Mouse (Mus musculus) liver (tissue): ENCODE results near the gene Eef1e1.
"Not testable (repeated sequence)": the region's sequence is repeated elsewhere in the genome, so short reads cannot be mapped to it uniquely, and the experiment has no call there.

Experiments used
- DNase-seq: peaks from one replicate; pipeline ENCODE4 v3.0.0-alpha.2; 2020; ENCODE audit warnings: mixed read lengths

Eef1e1 gene

DNA sequence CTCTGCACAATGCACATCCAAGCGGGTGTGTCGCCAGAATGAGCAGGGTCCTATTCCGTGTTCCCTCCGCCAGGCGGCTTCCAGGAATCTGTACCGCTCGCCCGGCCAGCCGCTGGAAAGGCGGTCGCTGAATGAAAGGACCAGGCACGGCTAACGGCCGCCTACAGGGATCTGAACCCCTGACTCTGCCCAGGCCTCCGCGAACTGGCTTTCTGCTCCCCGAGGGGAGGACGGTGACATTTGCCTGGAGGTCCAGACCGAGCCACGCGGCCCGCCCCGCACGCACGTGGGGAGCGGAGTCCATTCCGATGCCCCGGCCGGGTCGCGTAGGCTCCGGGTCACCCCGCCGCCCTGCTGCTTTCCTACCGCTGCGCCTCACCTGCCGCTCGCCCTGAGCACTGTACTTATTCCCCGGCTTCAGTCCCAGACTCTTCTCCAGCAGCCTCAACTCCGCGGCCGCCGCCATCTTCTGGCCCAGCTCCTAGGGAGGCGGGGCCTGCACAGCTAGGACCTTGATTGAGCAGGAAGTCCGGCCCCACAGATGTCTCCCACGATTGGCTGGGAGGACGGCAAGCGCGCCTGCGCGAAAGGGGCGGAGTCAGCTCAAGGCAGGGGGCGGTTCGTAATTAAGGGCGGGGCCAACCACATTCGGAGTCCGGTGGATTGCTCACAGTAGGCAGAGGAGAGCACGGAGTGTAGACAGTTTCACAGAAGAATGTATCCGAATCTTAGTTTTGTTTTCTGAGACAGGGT lies at the start of gene Eef1e1:
Gene Eef1e1, minus strand, starts transcription at position 531 of the 753 bp plus-strand sequence.
- peak; percentile 98 for DNase-seq

DNA sequence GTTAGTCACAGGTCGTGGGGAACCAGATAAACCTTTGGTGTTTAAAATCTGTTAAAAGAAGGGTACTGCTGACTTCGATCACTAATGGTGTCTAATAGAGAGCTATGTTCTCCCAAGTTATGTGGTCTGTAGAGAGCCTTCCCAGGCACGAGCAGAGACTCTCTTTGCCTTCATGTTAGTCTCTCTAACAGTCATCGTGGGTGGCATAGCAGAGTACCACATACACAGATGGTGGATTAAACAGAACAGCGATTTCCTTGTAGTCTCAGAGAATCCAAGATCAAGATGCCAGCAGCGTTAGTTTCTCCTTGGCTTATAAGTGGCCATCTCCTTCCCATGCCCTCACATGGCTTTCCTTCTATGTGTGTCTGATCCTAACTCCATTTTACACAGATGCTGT lies 32.0 kb upstream of the Eef1e1 start:
- no peak for DNase-seq

DNA sequence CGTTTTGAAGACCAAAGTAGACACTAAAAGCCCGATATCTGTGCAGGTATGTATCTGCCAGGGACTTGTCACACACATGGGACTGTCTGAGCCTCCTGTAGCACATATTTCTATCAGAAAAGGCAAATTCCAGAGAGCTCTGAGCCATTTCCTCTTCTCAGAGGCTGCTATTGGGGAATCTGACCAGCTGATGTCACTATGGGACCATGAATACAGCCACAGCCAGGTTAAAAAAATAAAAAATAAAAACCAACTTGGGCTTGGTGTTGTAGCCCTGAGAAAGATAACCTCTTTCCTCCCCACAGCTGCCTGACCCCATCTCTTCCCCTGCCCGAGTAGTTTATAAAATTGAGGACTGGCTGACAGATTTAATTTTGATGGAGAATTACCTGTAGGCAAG lies 31.2 kb upstream of the Eef1e1 start:
- no peak for DNase-seq

DNA sequence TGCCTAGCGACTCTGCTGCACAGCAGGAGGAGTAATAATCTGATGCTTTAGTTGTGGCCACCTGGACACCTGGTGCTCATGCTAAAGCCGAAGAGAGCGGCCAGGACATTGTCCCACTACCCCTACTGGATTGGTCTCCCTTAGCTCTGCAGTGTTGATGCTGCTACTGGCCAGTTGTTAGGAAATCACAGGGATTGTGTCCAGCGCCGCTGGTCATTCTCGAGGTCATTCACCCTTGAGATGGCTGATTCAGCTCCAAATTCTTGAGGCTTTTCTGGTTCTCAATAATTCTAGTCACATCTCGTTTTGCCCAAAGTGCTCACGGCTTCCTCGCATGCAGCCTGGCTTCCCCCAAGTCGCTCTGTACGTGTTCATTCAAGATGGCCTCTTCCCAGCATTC lies 29.9 kb upstream of the Eef1e1 start:
- no peak for DNase-seq

DNA sequence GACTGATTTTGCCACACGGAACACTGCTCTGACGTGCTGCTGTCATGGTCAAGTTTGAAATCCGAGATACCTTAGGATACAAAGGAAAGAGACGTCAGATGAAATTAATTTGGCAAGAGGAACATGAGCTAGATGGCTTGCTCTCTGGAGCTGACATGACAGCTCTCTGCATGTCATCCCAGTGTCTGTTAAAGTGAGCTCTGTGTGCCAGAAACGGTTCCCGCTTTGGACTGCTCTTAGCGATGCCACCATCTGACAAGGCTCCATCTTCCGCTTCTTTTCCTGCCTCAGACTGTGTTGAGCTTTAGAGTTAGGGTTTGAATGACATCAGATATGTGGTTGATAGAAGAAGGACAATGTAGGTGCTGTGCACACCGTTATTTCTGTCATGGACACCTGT lies 13.5 kb upstream of the Eef1e1 start:
- DNase-seq, result no peak

DNA sequence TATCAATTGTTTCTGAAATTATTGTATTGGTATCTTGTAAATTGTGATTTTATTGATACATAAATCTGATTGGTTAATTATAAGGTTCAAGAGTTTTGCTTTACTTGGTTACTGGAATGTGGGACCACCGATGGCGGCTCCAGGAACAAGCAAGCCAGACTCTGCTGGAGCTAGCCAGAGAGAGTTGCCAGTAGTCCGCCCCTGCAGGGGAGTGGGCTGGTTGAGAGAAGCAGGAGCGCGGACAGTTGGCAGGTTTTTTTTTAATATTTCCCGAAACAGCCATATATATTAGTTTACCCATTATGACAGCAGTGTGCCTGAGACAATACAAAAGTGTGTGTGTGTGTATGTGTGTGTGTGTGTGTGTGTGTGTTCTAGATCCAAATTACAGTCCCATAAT lies 12.6 kb upstream of the Eef1e1 start:
- not testable (repeated sequence) for DNase-seq

DNA sequence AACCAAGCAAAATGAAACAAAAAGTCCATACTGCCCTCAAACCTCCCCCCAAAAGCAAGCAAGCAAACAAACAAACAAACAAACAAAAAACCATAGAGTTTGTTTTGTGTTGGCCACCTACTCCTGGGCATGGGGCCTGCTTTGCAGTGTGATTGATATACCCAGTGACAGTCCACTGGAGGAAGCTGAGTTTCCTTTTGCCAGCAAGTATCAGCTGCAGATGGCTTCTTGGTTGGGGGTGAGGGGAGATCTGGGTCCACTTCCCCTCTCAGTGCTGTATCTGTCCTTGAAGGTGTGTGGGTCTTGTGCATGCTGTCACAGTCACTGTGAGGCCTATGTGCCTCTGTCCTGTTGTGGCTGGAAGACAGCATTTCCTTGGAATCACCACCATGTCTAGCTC lies 11.2 kb upstream of the Eef1e1 start:
- DNase-seq, result no peak

DNA sequence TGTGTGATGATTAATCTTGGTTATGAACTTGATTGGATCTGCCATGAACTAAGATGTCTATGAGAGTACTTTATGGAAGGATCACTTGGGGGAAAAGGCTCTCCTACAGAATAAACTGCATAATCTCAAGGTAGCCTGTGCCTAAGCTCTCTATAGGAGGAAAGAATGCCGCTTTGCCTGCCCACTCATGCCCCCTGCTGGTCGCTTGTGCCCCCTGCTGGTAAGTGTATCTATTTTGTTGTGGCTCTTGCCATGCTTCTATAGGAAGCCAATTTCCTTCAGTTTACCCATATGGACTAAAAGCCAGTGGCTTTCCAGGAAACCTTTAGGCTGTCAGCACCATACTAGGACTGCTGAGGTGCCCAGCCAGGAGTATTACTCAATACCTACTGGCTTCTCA lies 9.7 kb upstream of the Eef1e1 start:
- DNase-seq, result peak; percentile 83

DNA sequence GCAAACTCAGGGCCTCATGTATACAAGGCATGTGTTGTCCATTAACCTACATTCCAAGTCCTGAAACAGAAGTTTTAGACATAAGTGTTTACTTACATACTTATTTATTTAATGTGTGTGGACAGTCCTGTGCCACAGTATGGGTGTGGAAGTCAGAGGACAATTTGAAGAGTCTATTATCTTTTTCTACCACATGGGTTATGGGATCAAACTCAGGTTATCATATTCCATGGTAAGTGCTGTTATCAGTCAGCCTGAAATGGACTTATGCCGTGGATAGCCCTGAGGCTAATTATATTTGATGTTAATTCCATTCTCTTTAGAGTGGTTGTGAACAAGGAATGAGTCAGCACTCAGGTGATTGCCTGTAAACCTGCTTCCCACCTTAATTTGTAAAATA lies 5.9 kb upstream of the Eef1e1 start:
- no peak for DNase-seq

DNA sequence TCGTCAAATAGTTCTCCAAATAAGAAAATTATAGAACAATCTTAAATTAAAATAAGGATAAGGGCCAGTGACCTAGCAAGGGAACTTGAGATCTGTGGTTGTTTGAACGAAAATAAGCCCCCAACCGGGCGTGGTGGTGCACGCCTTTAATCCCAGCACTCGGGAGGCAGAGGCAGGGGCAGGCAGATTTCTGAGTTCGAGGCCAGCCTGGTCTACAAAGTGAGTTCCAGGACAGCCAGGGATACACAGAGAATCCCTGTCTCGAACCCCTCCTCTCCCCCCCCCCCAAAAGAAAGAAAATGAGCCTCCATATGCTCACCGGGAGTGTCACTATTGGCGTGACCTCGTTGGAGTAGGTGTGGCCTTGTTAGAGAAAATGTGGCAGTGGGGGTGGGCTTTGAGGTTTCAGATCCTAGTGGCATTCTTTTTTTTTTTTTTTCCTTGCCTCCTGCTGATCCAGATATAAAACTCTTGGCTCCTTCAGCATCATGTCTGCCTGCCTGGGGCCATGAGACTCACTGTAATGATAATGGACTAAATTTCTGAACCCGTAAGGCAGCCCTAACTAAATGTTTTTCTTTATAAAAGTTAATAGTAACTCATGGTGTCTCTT lies 772 bp upstream of the Eef1e1 start:
- DNase-seq, result no peak

DNA sequence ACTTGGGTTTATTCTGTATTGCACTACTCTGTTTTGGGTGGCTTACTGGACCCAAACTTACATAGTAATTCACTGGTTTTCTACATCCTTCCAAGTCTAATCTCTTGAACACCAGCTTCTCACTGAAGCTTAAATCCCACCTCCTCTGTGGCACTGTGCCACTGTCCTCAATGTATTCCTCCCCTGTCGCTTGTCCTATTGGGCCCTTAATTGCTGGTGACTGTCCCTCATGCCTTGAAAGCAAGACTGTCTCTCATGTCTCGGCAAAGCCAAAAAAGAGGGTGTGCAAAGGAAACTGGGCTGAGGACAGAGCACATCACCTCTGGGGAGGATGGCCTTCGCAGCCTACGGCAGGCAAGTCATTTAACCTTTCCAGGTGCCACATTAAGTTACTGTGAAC lies 993 bp downstream of the Eef1e1 start:
- DNase-seq, result no peak

DNA sequence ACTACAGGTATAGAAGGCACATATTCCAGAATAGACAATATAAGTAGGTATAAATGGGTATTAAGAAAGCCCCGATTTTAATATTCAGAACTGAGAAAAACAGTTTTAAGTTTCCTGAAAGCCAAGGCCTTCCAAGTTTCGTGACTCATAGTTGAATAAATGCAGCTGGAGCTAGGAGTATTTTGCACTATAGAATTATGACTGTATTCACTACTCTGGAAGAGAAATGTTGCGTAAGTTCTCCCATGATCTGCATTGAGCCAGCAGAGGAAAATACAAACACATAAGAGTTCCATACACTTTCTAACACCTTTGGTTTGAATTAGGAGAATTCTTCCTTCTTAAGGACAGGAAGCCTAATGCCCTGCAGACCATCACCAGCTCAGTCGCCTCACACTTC lies 8.6 kb downstream of the Eef1e1 start:
- DNase-seq, result no peak

DNA sequence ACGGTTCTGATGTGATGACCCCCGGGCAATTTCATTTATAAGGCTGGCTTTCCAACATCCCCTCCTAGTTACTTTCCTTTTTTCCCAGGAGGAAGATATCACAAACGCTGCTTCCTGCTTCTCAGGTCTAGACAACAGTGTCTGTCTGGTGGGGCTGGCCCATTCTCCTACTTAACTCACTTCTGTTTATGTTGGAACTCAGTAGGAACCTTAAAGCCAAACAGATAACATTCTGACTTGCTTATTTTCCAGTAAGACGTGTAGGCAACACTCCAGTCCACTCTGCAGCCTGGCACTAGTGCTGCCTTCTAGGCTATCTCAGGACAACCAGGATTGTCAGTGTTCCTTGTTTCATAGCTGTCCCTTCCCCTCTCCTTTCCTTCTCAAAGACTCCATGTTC lies 9.8 kb downstream of the Eef1e1 start:
- no peak for DNase-seq

DNA sequence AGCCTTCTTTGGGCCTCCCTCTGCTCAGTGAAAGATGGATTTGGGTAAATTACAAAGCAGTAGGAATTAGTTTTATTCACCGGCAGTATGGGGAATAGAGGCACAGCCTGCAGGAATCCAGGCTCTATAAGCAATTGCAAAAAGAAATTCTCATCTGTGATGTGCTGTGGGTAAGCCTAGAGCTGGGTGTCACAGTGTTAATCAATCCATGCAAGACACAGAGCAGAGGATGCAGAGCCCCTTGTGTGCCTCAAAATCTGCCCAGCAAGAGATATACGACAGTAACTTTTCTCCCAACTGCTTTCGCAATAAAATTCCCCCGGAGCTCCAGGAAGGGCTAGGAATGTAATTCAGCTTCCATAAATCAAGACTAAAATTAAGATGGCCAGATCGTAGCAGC lies 17.4 kb downstream of the Eef1e1 start:
- no peak for DNase-seq

DNA sequence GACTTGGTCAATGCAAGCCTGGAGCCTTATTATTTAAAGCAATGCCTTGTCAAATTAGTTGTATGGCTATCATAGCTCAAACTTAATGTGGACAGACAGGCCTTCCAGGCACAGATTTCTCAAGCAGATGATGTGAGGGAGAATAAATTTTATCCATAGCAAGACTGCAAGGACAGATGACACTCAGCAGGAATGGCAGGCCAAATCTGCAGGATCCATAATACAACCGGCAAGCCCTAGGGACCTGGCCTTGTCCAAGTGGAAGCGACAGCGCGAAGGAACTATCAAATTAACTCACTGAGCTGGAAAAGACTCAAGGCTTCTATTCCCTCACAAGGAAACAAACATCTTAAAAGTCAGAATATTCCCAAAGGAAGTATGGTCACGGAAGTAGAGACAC lies 17.9 kb downstream of the Eef1e1 start:
- no peak for DNase-seq

DNA sequence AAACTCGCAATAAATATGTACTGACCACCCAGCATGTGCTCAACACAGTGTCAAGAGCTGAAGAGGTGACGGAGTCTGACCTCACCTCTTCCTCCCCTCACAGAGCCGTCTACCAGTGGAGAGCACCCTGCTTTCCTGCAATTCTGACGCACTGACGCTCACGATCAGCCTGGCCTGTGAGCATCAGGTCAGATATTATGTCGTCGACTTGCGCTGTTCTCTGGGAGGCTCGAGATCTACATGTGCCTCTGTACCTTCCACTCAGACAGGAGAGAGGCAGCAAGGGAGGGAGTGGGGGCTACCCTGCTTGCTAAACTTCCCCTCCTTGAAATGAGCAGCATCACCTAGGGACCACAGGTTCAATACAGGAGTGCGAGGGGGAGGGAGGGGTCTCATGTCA lies 20.2 kb downstream of the Eef1e1 start:
- no peak for DNase-seq

DNA sequence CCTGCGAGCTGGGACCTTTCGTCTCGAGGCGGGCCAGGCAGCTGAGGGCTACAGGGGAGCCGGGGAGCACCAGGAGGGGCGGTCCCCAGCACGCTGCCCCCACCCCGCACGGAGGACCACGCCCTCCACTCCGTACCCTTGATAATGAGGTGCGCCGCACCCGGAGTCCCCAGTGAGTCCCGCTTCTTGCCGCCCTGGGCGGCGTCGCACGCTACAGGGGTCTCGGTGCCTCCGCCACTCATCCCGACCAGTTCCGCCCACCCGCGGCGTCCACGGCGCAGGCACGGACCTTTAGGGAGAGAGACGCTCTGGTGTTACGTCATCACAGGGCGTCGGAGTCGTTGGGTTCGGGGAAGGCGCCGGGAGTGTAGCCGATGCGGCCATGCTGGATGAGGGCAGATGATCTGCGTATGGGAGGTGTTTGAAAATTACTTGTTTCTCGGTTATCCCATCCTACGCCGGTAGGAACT lies 24.0 kb downstream of the Eef1e1 start, which contains the start of gene Bloc1s5:
Gene Bloc1s5, minus strand, starts transcription at position 310 of the 470 bp plus-strand sequence.
- DNase-seq, result peak; percentile 95

DNA sequence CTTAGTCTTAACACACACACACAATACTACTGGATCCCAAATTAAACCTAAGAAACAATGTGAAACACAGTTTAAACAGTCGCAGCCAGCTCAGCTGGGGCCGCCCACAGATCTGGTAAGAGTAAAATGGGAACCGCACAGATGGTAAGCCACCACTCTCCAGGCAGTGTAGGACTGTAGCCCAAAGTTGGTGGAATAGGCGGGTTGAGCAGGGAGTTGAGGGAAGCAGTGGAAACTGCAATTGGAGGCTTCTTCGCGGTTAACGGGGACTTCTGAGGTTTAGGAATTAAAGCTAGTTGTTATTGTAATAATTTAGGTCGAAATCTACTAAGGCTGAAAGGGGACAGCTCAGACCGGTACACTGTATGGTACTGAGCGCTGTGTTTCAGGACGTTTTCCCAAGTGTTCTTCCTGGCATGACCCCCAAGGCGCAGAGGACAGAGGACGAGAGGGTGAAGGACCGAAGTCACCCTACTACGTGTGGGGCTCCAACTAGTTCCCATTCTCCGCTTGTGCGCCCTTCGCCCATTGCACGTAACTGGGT lies 24.5 kb downstream of the Eef1e1 start:
- peak; percentile 52 for DNase-seq

DNA sequence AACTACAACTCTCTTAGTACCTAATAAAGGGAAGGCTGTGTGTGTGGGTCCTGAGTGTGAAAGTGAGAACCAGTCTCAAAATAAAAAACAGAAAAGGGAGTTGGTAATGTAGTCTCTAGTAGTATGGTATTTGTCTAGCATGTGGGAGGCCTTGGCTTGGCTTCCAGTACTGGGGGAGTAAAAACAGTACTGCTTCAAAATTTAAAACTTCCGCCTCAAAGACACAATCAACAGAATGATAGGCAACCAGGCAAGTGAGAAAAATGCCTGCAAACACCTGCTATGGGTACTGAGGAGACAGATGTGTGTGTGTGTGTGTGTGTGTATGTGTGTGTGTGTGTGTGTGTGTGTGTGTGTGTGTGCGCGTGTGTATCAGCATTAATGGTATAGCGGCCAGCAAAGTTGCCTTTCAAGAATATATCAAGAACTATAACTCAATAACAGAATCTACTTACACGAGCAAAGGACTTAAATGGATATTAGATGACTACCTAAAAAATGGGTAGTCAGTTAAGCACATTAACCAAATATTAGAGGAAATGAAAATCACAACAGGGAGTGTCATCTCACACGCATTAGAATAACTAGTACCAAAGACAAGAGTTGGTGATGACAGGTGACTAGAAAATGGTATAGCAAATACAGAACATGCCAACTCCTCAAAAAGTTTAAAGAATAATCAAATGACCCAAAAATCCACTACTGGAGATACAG lies 25.4 kb downstream of the Eef1e1 start:
- no peak for DNase-seq

DNA sequence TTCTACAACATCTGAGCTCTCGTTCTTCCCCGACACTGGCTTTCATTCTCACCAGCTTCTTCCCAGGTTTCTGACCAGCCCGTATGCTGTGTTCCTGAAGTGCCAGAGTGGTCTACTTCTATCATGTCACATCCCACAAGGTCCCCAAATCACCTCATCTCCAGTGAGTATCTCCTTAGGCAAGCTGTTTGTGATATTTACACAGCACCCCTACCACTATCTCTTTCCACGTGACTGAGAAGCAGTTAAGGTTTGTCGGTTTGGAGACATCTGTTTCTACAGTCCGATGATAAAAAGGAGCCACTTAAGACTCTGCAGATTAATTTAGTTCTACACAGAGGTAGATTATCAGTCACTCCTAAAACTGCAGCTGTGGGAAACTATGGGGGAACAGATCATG lies 26.3 kb downstream of the Eef1e1 start:
- peak; percentile 34 for DNase-seq

DNA sequence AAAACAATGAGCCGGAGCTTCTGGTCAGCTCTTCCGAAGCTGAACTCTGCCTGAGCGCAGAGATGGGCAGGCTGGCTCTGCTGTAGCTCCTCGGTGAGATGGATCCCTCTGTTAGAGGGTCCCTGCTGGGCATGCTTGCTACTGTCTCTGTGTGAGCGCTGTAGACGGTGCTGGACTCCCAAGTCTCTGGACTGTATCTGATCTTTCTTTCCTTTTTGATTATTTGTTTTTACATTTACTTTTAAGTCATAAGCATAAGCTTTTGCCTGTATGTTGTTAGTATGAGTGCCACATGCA lies 32.7 kb downstream of the Eef1e1 start:
- DNase-seq, result no peak

DNA sequence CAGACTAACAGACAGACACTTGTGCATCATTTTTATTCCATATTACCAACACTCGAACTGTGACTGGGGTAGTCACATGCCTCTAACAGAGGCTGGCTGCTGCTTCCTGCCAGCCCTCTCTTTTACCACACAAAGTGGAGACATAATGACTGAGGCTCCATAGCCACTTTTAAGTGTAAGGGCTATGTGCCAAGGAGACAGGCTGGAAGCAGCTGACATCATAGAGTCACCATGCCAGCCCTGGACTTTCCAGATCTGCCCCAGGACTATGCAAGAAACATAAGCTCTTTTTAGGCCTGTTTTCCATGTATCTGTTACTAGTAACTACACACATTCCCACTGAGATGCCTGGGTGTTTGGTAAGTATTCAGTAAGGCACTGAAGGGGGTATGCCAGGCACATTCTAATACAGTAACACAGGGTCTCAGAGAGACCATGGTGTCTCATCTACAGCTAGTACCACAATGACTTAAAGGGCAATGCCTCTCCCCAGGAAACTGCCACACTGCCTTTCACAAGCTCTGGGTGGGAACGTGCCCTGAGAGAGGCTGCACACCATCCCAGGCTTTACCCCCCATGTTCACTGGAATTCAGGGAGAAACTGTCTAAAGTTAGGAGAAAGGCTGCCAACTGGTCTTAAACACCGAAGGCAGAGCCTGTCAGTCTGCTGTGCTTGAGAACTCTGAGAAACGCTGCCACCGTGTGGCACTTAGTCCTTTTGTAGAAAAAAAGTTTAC lies 33.2 kb downstream of the Eef1e1 start:
- DNase-seq, result peak; percentile 48

DNA sequence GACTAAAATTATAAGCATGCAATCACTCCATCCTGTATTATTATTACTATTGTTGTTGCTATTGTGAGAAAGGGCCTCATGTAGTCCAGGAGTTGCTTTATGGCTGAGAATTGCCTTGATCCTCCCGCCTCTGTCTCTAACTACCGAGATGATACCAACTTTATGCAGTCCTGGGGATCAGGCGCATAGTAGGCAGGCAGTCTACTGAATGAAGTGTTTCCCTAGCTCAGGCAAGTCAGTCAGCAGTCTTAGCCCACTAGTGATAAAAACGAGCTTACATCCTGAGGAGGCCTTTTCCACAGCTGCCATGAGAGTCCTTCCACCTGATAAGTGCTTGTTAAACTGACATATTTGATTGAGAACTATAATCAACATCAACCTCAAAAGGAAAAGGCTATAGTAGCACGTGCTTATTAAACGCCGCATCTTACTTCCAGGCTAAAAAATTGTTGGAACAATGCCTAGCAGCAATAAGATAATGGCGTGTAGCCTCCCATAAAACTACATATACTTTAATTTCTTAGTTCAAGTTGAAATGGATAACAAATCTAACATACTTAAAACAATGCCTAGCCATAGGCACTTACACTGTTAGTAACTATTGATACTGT lies 34.5 kb downstream of the Eef1e1 start:
- DNase-seq, result no peak
